Mouse (Mus musculus): ENCODE results near the gene Tspan4. TPM values are rescaled to one million over a fixed set of nuclear protein-coding genes. Genes with fewer than 3 reads are reported as not detected.

Gene Tspan4
- polyA plus RNA-seq (2015; fragmentation: Nextera tagmentation; extraction: Ambion mirVana): 39.7 and 40.1 TPM in 2 replicates

GRCm38 (mm10) chr7:141475011-141475804 is at the start of gene Tspan4, which contains the start of gene Polr2l:
Gene Tspan4, plus strand, starts transcription at chr7:141475240.
Gene Polr2l, minus strand, starts transcription at chr7:141475132.
- TF ChIP-seq CTCF (IDR thresholded peaks at IDR 0.05; ENCODE audit: low read depth): peak; percentile 36
- H3K9me3 ChIP-seq (ENCODE audit: control insufficient read depth): no peaks in the 10 kb centered on the region
- peak within 1 kb of the TSS; percentile 59 for H3K9ac ChIP-seq (ENCODE audit: low read depth, low read length)
- ATAC-seq: peak; percentile 71
- peak within 1 kb of the TSS; percentile 98 for H3K4me2 ChIP-seq (replicated peaks; ENCODE audit: low read depth)
- H3K4me1 ChIP-seq (replicated peaks; ENCODE audit: control insufficient read depth, insufficient read depth, low read length): peaks cover 10% of the 10 kb centered on the region; the same call in 1 of the 2 replicates
- H3K27ac ChIP-seq (ENCODE audit: low read depth, low read length): peak within 1 kb of the TSS; percentile 87
- peak within 1 kb of the TSS; percentile 62 for H3K4me3 ChIP-seq (ENCODE audit: low read depth, low read length)
- WGBS: under 1% methylated on average over 87 of the region's 87 CpGs
- no peaks in the 10 kb centered on the region for H3K27me3 ChIP-seq (replicated peaks; ENCODE audit: control insufficient read depth, insufficient read depth, low read length)
- H3K36me3 ChIP-seq (ENCODE audit: control insufficient read depth, insufficient read depth): peaks cover 22% of the 10 kb centered on the region

GRCm38 (mm10) chr7:141426948-141427730 is 47.9 kb upstream of the Tspan4 start:
- Histone ChIP-seq H3K4me2 (replicated peaks; ENCODE audit: low read depth) (no peak overlapping the region), H3K36me3 (ENCODE audit: control insufficient read depth, insufficient read depth) (peaks cover 20% of the 10 kb centered on the region), H3K4me1 (replicated peaks; ENCODE audit: control insufficient read depth, insufficient read depth, low read length) (no peaks in the 10 kb centered on the region; the same call in 1 of the 2 replicates), H3K9ac (ENCODE audit: low read depth, low read length) (no peak overlapping the region), H3K27me3 (replicated peaks; ENCODE audit: control insufficient read depth, insufficient read depth, low read length) (no peaks in the 10 kb centered on the region), H3K27ac (ENCODE audit: low read depth, low read length) (no peak overlapping the region), H3K9me3 (ENCODE audit: control insufficient read depth) (no peaks in the 10 kb centered on the region), H3K4me3 (ENCODE audit: low read depth, low read length) (no peak overlapping the region)
- no peak for ATAC-seq
- TF ChIP-seq CTCF (IDR thresholded peaks at IDR 0.05; ENCODE audit: low read depth): no peak
- 73% methylated on average over 12 of the region's 12 CpGs for WGBS

- ATAC-seq: no peak
- no peaks in the 10 kb centered on the region; the same call in 1 of the 2 replicates for H3K4me1 ChIP-seq (replicated peaks; ENCODE audit: control insufficient read depth, insufficient read depth, low read length)
- no peaks in the 10 kb centered on the region for H3K9me3 ChIP-seq (ENCODE audit: control insufficient read depth)
- peaks cover 36% of the 10 kb centered on the region for H3K36me3 ChIP-seq (ENCODE audit: control insufficient read depth, insufficient read depth)
- H3K27ac ChIP-seq (ENCODE audit: low read depth, low read length): no peak overlapping the region
- WGBS: 62% methylated on average over 5 of the region's 5 CpGs
- no peak overlapping the region; the same call in 1 of the 2 replicates for H3K4me2 ChIP-seq (replicated peaks; ENCODE audit: low read depth)
- no peak overlapping the region for H3K9ac ChIP-seq (ENCODE audit: low read depth, low read length)
- H3K27me3 ChIP-seq (replicated peaks; ENCODE audit: control insufficient read depth, insufficient read depth, low read length): no peaks in the 10 kb centered on the region
- H3K4me3 ChIP-seq (ENCODE audit: low read depth, low read length): no peak overlapping the region
- no peak for TF ChIP-seq CTCF (IDR thresholded peaks at IDR 0.05; ENCODE audit: low read depth)
These were observed 46.3 kb upstream of the Tspan4 start for GRCm38 (mm10) chr7:141428701-141429100.

- peaks cover 39% of the 10 kb centered on the region for H3K36me3 ChIP-seq (ENCODE audit: control insufficient read depth, insufficient read depth)
- H3K27ac ChIP-seq (ENCODE audit: low read depth, low read length): no peak within 1 kb of the TSS
- peaks cover under 1% of the 10 kb centered on the region; the same call in 1 of the 2 replicates for H3K4me1 ChIP-seq (replicated peaks; ENCODE audit: control insufficient read depth, insufficient read depth, low read length)
- no peak for TF ChIP-seq CTCF (IDR thresholded peaks at IDR 0.05; ENCODE audit: low read depth)
- H3K9me3 ChIP-seq (ENCODE audit: control insufficient read depth): no peaks in the 10 kb centered on the region
- H3K9ac ChIP-seq (ENCODE audit: low read depth, low read length): no peak within 1 kb of the TSS
- 11% methylated on average over 19 of the region's 19 CpGs for WGBS
- H3K4me3 ChIP-seq (ENCODE audit: low read depth, low read length): no peak within 1 kb of the TSS
- ATAC-seq: peak; percentile 47
- H3K4me2 ChIP-seq (replicated peaks; ENCODE audit: low read depth): peak within 1 kb of the TSS; percentile 27
- no peaks in the 10 kb centered on the region for H3K27me3 ChIP-seq (replicated peaks; ENCODE audit: control insufficient read depth, insufficient read depth, low read length)
These were observed 45.7 kb upstream of the Tspan4 start, which contains the start of gene Cend1 for GRCm38 (mm10) chr7:141429310-141429709. Gene Cend1, minus strand, starts transcription at chr7:141429491.

GRCm38 (mm10) chr7:141429840-141430584 is 45.0 kb upstream of the Tspan4 start:
- no peak for TF ChIP-seq CTCF (IDR thresholded peaks at IDR 0.05; ENCODE audit: low read depth)
- Histone ChIP-seq H3K4me2 (replicated peaks; ENCODE audit: low read depth) (no peak overlapping the region), H3K4me1 (replicated peaks; ENCODE audit: control insufficient read depth, insufficient read depth, low read length) (peaks cover 7% of the 10 kb centered on the region; the same call in 1 of the 2 replicates), H3K27ac (ENCODE audit: low read depth, low read length) (no peak overlapping the region), H3K9ac (ENCODE audit: low read depth, low read length) (no peak overlapping the region), H3K27me3 (replicated peaks; ENCODE audit: control insufficient read depth, insufficient read depth, low read length) (no peaks in the 10 kb centered on the region), H3K9me3 (ENCODE audit: control insufficient read depth) (no peaks in the 10 kb centered on the region), H3K36me3 (ENCODE audit: control insufficient read depth, insufficient read depth) (peaks cover 39% of the 10 kb centered on the region), H3K4me3 (ENCODE audit: low read depth, low read length) (no peak overlapping the region)
- no peak for ATAC-seq
- WGBS: 61% methylated on average over 9 of the region's 9 CpGs
